Mouse (Mus musculus) urinary bladder, adult 2 months (tissue): ENCODE data around the gene Xrcc5. TPM values are rescaled to one million over a fixed set of nuclear protein-coding genes. Genes with fewer than 3 reads are reported as not detected.

ENCODE experiments used
- DNase-seq: peaks from one replicate; pipeline ENCODE4 v3.0.0; 2022; ENCODE audit warnings: low spot score
- polyA plus RNA-seq: library from polyadenylated mRNA; depleted of rRNA; stranded (reverse); fragments of >200 nt; gene quantifications from 2 replicates; pipeline ENCODE4 v1.2.3, GENCODE M21; 2012

Gene Xrcc5
- polyA plus RNA-seq, 1 experiment: 17.8 TPM

- DNase-seq: no peak
Observed at GRCm38 (mm10) chr1:72390420-72390819, 83.2 kb downstream of the Xrcc5 start.

- no peak for DNase-seq
Observed at GRCm38 (mm10) chr1:72399720-72400401, 92.6 kb downstream of the Xrcc5 start.

GRCm38 (mm10) chr1:72400616-72401015 is 93.4 kb downstream of the Xrcc5 start:
- DNase-seq: no peak

GRCm38 (mm10) chr1:72401331-72402069 is 94.3 kb downstream of the Xrcc5 start:
- no peak for DNase-seq

GRCm38 (mm10) chr1:72406505-72407079 is 99.4 kb downstream of the Xrcc5 start:
- no peak for DNase-seq

- no peak for DNase-seq
Observed at GRCm38 (mm10) chr1:72409936-72410335, 102.7 kb downstream of the Xrcc5 start.

GRCm38 (mm10) chr1:72411108-72411507 is 103.9 kb downstream of the Xrcc5 start:
- DNase-seq: no peak

GRCm38 (mm10) chr1:72413205-72413604 is 106.0 kb downstream of the Xrcc5 start:
- no peak for DNase-seq

GRCm38 (mm10) chr1:72414133-72414532 is 106.9 kb downstream of the Xrcc5 start:
- DNase-seq: no peak

- DNase-seq: no peak
Observed at GRCm38 (mm10) chr1:72414561-72415253, 107.5 kb downstream of the Xrcc5 start.

- no peak for DNase-seq
Observed at GRCm38 (mm10) chr1:72418744-72419655, 111.8 kb downstream of the Xrcc5 start.

GRCm38 (mm10) chr1:72420220-72420619 is 113.0 kb downstream of the Xrcc5 start:
- DNase-seq: no peak

- DNase-seq: no peak
Observed at GRCm38 (mm10) chr1:72422121-72422520, 114.9 kb downstream of the Xrcc5 start.

GRCm38 (mm10) chr1:72426456-72426855 is 119.2 kb downstream of the Xrcc5 start:
- DNase-seq: no peak

- no peak for DNase-seq
Observed at GRCm38 (mm10) chr1:72428526-72428925, 121.3 kb downstream of the Xrcc5 start.

- DNase-seq: no peak
Observed at GRCm38 (mm10) chr1:72429107-72429807, 122.0 kb downstream of the Xrcc5 start.

- DNase-seq: no peak
Observed at GRCm38 (mm10) chr1:72432579-72432978, 125.4 kb downstream of the Xrcc5 start.

GRCm38 (mm10) chr1:72434510-72434909 is 127.3 kb downstream of the Xrcc5 start:
- no peak for DNase-seq

- no peak for DNase-seq
Observed at GRCm38 (mm10) chr1:72436967-72437366, 129.7 kb downstream of the Xrcc5 start.

GRCm38 (mm10) chr1:72439146-72439545 is 131.9 kb downstream of the Xrcc5 start:
- no peak for DNase-seq

- no peak for DNase-seq
Observed at GRCm38 (mm10) chr1:72442747-72443146, 135.5 kb downstream of the Xrcc5 start.
